Mouse (Mus musculus) heart, embryonic 15.5 days (tissue): ENCODE data around the gene Uggt1. TPM values are rescaled to one million over a fixed set of nuclear protein-coding genes. Genes with fewer than 3 reads are reported as not detected.

Experiments
- ATAC-seq: fragments of 200-750 bp; cut with Nextera tagmentation; replicated peaks from 2 replicates; pipeline ENCODE4 v1.8.0; 2017; ENCODE audit warnings: low read depth, moderate TSS enrichment; ENCODE audit not compliant: insufficient number of reproducible peaks, insufficient read depth, low FRiP score
- H3K27ac ChIP-seq: fragments of 300-500 bp; sonication (generic); 2 replicates; pipeline ENCODE4 v1.5.1; 2015; ENCODE audit warnings: mild to moderate bottlenecking, inconsistent platforms
- H3K27me3 ChIP-seq: fragments of 300-500 bp; sonication (generic); 2 replicates; pipeline ENCODE4 v1.6.1; 2015; ENCODE audit warnings: inconsistent platforms
- H3K36me3 ChIP-seq: fragments of 300-500 bp; sonication (generic); 2 replicates; pipeline ENCODE4 v1.6.1; 2015; ENCODE audit warnings: mild to moderate bottlenecking, inconsistent platforms
- H3K4me1 ChIP-seq: fragments of 300-500 bp; sonication (generic); replicated peaks from 2 replicates; pipeline ENCODE4 v1.6.1; 2015; ENCODE audit warnings: inconsistent platforms
- H3K4me2 ChIP-seq: fragments of 300-500 bp; sonication (generic); 2 replicates; pipeline ENCODE4 v1.6.1; 2015; ENCODE audit warnings: inconsistent platforms, mild to moderate bottlenecking, moderate library complexity
- H3K4me3 ChIP-seq: fragments of 300-500 bp; sonication (generic); 2 replicates; pipeline ENCODE4 v1.5.1; 2015; ENCODE audit warnings: mild to moderate bottlenecking, inconsistent platforms
- H3K9ac ChIP-seq: fragments of 300-500 bp; sonication (generic); 2 replicates; pipeline ENCODE4 v1.6.1; 2015; ENCODE audit warnings: mild to moderate bottlenecking, inconsistent platforms
- H3K9me3 ChIP-seq: fragments of 300-500 bp; sonication (generic); replicated peaks from 2 replicates; pipeline ENCODE4 v1.6.1; 2016; ENCODE audit warnings: inconsistent platforms
- WGBS: fragments of 180-500 bp; shearing (Covaris S2); methylation state at CpG from one replicate; pipeline ENCODE4 v1.1.7; 2015; ENCODE audit warnings: mixed read lengths; 5-methylcytosine and 5-hydroxymethylcytosine counted together
- polyA plus RNA-seq: library from polyadenylated mRNA; unstranded; fragments of >200 nt; fragmentation: Nextera tagmentation; extraction: Ambion mirVana; gene quantifications from 2 replicates; pipeline ENCODE4 v1.2.1, GENCODE M21; 2015

Gene Uggt1
- polyA plus RNA-seq, 1 experiment from 2014 or later, result 26.7 TPM

- no peak for ATAC-seq
- Histone ChIP-seq H3K9ac (no peak overlapping the region), H3K9me3 (no peaks in the 10 kb centered on the region), H3K4me2 (no peak overlapping the region), H3K4me1 (no peaks in the 10 kb centered on the region), H3K27ac (no peak overlapping the region), H3K27me3 (no peaks in the 10 kb centered on the region), H3K36me3 (peaks cover 44% of the 10 kb centered on the region), H3K4me3 (no peak overlapping the region)
- WGBS, result 90% methylated on average over 6 of the region's 6 CpGs
Observed at GRCm38 (mm10) chr1:36172941-36173340, 71.6 kb downstream of the Uggt1 start.

- H3K27ac ChIP-seq, result no peak overlapping the region
- H3K9ac ChIP-seq, result no peak overlapping the region
- 73% methylated on average over 8 of the region's 8 CpGs for WGBS
- H3K4me3 ChIP-seq, result no peak overlapping the region
- no peak overlapping the region for H3K4me2 ChIP-seq
- H3K36me3 ChIP-seq, result peaks cover 60% of the 10 kb centered on the region
- H3K4me1 ChIP-seq, result peaks cover 6% of the 10 kb centered on the region; the same call in 1 of the 2 replicates
- H3K27me3 ChIP-seq, result no peaks in the 10 kb centered on the region
- no peaks in the 10 kb centered on the region for H3K9me3 ChIP-seq
- peak; percentile 60; the same call in 1 of the 2 replicates for ATAC-seq
Observed at GRCm38 (mm10) chr1:36162687-36163086, 81.8 kb downstream of the Uggt1 start.

GRCm38 (mm10) chr1:36161208-36161607 lies 83.3 kb downstream of the Uggt1 start:
- no peak overlapping the region for H3K4me2 ChIP-seq
- no peak for ATAC-seq
- H3K9ac ChIP-seq, result no peak overlapping the region

GRCm38 (mm10) chr1:36160246-36160645 lies 84.3 kb downstream of the Uggt1 start:
- Histone ChIP-seq H3K4me2 (no peak overlapping the region), H3K27ac (no peak overlapping the region), H3K9me3 (no peaks in the 10 kb centered on the region), H3K27me3 (no peaks in the 10 kb centered on the region), H3K4me1 (peaks cover 6% of the 10 kb centered on the region; the same call in 1 of the 2 replicates), H3K9ac (no peak overlapping the region), H3K4me3 (no peak overlapping the region), H3K36me3 (peaks cover 66% of the 10 kb centered on the region)
- ATAC-seq, result no peak
- WGBS, result 57% methylated on average over 8 of the region's 8 CpGs

More at GRCm38 (mm10) chr1:36161208-36161607, 83.3 kb downstream of the Uggt1 start:
- peaks cover 61% of the 10 kb centered on the region for H3K36me3 ChIP-seq
- H3K27ac ChIP-seq, result no peak overlapping the region
- H3K27me3 ChIP-seq, result no peaks in the 10 kb centered on the region
- peaks cover 6% of the 10 kb centered on the region; the same call in 1 of the 2 replicates for H3K4me1 ChIP-seq
- WGBS, result 32% methylated on average over 9 of the region's 9 CpGs
- H3K9me3 ChIP-seq, result no peaks in the 10 kb centered on the region
- H3K4me3 ChIP-seq, result no peak overlapping the region

- H3K36me3 ChIP-seq, result peaks cover 67% of the 10 kb centered on the region
- no peaks in the 10 kb centered on the region; the same call in 1 of the 2 replicates for H3K4me1 ChIP-seq
- no peak overlapping the region for H3K9ac ChIP-seq
- H3K27me3 ChIP-seq, result no peaks in the 10 kb centered on the region
- WGBS, result 44% methylated on average over 1 of the region's 1 CpGs
- no peak for ATAC-seq
- peak overlapping the region; percentile 7; the same call in 1 of the 2 replicates for H3K27ac ChIP-seq
- H3K4me3 ChIP-seq, result no peak overlapping the region
- no peak overlapping the region for H3K4me2 ChIP-seq
- no peaks in the 10 kb centered on the region for H3K9me3 ChIP-seq
Observed at GRCm38 (mm10) chr1:36149411-36149810, 95.1 kb downstream of the Uggt1 start.

- WGBS, result 67% methylated on average over 2 of the region's 2 CpGs
- Histone ChIP-seq H3K9ac (no peak overlapping the region), H3K4me3 (no peak overlapping the region), H3K27me3 (no peaks in the 10 kb centered on the region), H3K4me2 (no peak overlapping the region), H3K27ac (peak overlapping the region; percentile 7; the same call in 1 of the 2 replicates), H3K4me1 (peaks cover 3% of the 10 kb centered on the region; the same call in 1 of the 2 replicates), H3K9me3 (no peaks in the 10 kb centered on the region), H3K36me3 (peaks cover 67% of the 10 kb centered on the region)
- no peak for ATAC-seq
Observed at GRCm38 (mm10) chr1:36148809-36149208, 95.7 kb downstream of the Uggt1 start.

- no peak overlapping the region for H3K27ac ChIP-seq
- peaks cover 50% of the 10 kb centered on the region for H3K36me3 ChIP-seq
- no peak for ATAC-seq
- H3K4me3 ChIP-seq, result no peak overlapping the region
- no peak overlapping the region for H3K4me2 ChIP-seq
- H3K4me1 ChIP-seq, result peaks cover 3% of the 10 kb centered on the region; the same call in 1 of the 2 replicates
- H3K27me3 ChIP-seq, result no peaks in the 10 kb centered on the region
- no peaks in the 10 kb centered on the region for H3K9me3 ChIP-seq
- no peak overlapping the region for H3K9ac ChIP-seq
- 18% methylated on average over 1 of the region's 1 CpGs for WGBS
Observed at GRCm38 (mm10) chr1:36145050-36145449, 99.5 kb downstream of the Uggt1 start.

GRCm38 (mm10) chr1:36140311-36140710 lies 104.2 kb downstream of the Uggt1 start:
- Histone ChIP-seq H3K4me3 (no peak overlapping the region), H3K9me3 (no peaks in the 10 kb centered on the region), H3K4me2 (no peak overlapping the region), H3K36me3 (peaks cover 20% of the 10 kb centered on the region), H3K9ac (no peak overlapping the region), H3K4me1 (peaks cover 5% of the 10 kb centered on the region; the same call in 1 of the 2 replicates), H3K27ac (no peak overlapping the region), H3K27me3 (no peaks in the 10 kb centered on the region)
- ATAC-seq, result no peak
- 95% methylated on average over 15 of the region's 15 CpGs for WGBS

- Histone ChIP-seq H3K4me3 (no peak overlapping the region), H3K4me2 (no peak overlapping the region), H3K36me3 (no peaks in the 10 kb centered on the region), H3K9me3 (no peaks in the 10 kb centered on the region), H3K4me1 (peaks cover 39% of the 10 kb centered on the region), H3K27me3 (no peaks in the 10 kb centered on the region), H3K27ac (no peak overlapping the region), H3K9ac (no peak overlapping the region)
- ATAC-seq, result no peak
- 3% methylated on average over 3 of the region's 3 CpGs for WGBS
Observed at GRCm38 (mm10) chr1:36134584-36134983, 109.9 kb downstream of the Uggt1 start.

GRCm38 (mm10) chr1:36133647-36134046 lies 110.9 kb downstream of the Uggt1 start:
- H3K4me3 ChIP-seq, result no peak overlapping the region
- no peak overlapping the region for H3K9ac ChIP-seq
- peak overlapping the region; percentile 35; the same call in 1 of the 2 replicates for H3K27ac ChIP-seq
- H3K4me2 ChIP-seq, result no peak overlapping the region
- ATAC-seq, result no peak
- H3K27me3 ChIP-seq, result no peaks in the 10 kb centered on the region
- no peaks in the 10 kb centered on the region for H3K9me3 ChIP-seq
- H3K4me1 ChIP-seq, result peaks cover 37% of the 10 kb centered on the region
- H3K36me3 ChIP-seq, result no peaks in the 10 kb centered on the region
- WGBS, result 50% methylated on average over 3 of the region's 3 CpGs

- WGBS, result 63% methylated on average over 8 of the region's 8 CpGs
- Histone ChIP-seq H3K4me2 (no peak overlapping the region), H3K4me1 (peaks cover 37% of the 10 kb centered on the region), H3K36me3 (no peaks in the 10 kb centered on the region), H3K9me3 (no peaks in the 10 kb centered on the region), H3K4me3 (no peak overlapping the region), H3K9ac (no peak overlapping the region), H3K27me3 (no peaks in the 10 kb centered on the region), H3K27ac (peak overlapping the region; percentile 35; the same call in 1 of the 2 replicates)
- ATAC-seq, result no peak
Observed at GRCm38 (mm10) chr1:36133041-36133440, 111.5 kb downstream of the Uggt1 start.

- Histone ChIP-seq H3K27me3 (no peaks in the 10 kb centered on the region), H3K36me3 (no peaks in the 10 kb centered on the region), H3K27ac (no peak overlapping the region), H3K4me3 (no peak overlapping the region), H3K9me3 (no peaks in the 10 kb centered on the region), H3K9ac (no peak overlapping the region), H3K4me1 (peaks cover 37% of the 10 kb centered on the region), H3K4me2 (no peak overlapping the region)
- no peak for ATAC-seq
- 65% methylated on average over 4 of the region's 4 CpGs for WGBS
Observed at GRCm38 (mm10) chr1:36132211-36132610, 112.3 kb downstream of the Uggt1 start.
